Mouse (Mus musculus) embryonic stem cell, embryonic (primary cell): ENCODE data around the gene Cdh5.

Source experiments
- CTCF ChIA-PET, 4 experiments: fragments of 300-600 bp in 2 of 4; fragments of 350-600 bp in 2 of 4; sonication (Branson Sonifier 250); formaldehyde crosslinking; loops; one replicate each; lab custom pipeline; 2022; ENCODE audit warnings: inconsistent platforms in 2 of 4; lab: Charles Lee
- POLR2A ChIA-PET, 4 experiments: fragments of 300-600 bp in 2 of 4; fragments of 350-600 bp in 2 of 4; sonication (Branson Sonifier 250); formaldehyde crosslinking; loops; one replicate each; lab custom pipeline; 2022; ENCODE audit warnings: antibody characterized with exemption in 4 of 4, inconsistent platforms in 1 of 4; lab: Charles Lee

Gene Cdh5

DNA sequence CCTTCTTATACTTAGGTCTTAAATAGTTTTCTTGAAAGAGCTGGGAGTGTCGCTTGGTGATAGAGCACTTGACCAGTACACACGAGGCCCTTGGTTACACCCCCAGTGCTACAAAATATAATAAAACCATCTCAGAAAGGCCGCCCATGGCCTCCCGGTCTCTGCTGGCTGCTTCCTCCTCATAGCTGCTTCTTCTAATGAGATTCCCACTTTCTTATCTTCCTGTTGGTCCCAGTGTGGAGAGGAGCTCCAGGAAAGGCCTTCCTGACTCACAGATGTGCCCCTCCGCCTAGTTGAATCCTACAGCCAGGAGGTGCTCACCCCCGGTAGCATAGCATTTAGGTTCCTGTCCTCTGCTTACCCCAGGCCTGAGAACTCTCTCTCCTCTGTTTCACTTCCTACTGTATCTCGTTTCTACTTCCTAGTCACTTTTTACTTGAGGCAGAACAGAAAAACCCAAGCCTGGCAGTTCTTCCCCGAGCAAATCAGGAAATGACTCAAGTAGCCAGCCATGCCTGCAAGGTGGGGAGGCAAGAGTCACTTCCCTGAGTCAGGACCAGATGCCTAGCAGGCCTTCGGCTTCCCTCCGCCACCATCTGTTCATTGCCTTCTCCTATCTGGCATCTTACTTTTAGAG lies 9.2 kb downstream of the Cdh5 start:
- POLR2A ChIA-PET: no interaction called here

DNA sequence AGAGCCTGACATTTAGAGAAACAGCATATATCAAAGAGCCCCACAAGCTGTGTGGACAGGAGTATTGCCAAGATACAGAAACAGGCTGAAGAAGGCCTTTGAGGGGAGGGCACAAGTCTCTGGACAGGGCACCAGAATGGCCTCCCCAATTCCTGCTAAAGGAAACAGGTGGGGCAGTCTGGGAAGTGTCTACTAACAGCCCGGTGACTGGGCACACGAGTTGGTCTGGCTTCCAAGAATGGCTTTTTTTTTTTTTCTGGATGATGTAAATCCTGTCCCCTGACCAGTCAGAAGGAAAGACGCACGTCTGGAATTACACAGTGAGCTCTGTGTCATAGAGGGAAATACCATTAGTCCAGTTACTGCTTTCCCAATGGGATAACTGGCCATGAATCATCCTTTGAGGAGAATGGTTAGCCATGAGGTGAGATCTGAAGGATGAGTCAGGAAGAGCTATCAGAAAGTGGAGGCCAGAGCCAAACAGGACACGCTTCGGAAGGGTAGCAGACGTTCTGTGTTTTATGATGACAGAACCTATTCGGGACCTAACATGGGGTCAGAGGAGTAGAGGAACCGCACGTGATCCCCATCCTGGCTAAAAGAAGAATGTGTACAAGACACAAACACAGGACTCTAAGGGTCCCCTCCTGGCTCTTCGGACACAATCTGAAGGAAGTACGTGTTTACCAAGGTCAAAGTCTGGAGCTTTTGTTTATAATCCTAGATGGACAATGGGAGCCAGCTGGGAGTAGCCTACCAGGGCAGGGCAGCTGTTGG lies 20.4 kb downstream of the Cdh5 start:
- CTCF ChIA-PET: interaction anchor here in 1 of 4 experiments (0.7 kb wide), 1 partner anchor 775 kb away, joined by 5 read pairs; no protein-coding TSS in a partner anchor
- POLR2A ChIA-PET: no interaction called here

More for the DNA sequence above, 9.2 kb downstream of the Cdh5 start:
- CTCF ChIA-PET: no interaction called here

DNA sequence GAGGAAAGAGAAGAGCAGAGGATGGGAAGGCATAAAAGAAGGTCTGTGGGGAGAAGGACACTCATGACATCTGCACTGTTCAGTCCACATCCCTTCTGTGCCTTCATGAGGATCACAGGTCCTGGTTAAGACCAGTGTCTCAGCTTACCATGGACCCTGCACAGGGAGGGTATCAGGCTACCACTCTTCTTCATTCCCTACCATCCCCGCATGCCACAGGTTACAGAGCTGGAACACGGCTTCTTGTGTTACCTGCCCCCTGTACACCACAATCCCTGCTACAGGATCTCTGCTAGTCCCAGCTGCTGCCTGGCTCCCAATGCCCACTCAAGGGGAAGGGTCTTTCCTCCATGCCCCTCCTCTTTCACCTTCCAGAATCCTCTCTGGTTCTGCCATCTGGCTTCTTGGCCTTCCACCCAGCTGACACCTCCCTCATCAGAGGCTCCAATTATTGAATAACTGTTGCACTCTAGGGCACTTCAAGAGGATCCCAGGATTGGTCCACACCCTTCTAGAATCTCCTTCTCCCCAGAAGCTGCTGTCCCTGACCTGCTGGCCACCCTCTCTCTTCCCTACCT lies 21.7 kb downstream of the Cdh5 start:
- CTCF ChIA-PET: no interaction called here
- POLR2A ChIA-PET: no interaction called here

DNA sequence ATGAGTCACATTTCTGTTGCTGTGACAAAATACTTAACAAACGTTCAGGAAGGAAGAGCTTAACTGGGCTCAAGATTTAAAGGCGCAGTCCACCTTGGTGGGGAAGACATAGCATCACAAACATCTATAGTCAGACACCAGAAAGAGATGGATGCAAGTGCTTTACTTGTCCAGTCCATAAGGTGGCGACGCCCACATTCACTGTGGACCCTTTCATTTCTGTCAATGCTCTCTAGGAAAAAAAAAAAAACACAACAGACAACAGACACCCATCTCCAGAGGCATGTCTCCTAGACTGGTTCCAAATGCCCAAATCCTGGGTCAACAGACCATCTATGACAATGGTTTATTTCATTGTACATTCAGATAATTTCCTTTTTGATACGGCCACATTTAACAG lies 23.1 kb downstream of the Cdh5 start:
- ChIA-PET CTCF (no interaction called here), POLR2A (no interaction called here)

DNA sequence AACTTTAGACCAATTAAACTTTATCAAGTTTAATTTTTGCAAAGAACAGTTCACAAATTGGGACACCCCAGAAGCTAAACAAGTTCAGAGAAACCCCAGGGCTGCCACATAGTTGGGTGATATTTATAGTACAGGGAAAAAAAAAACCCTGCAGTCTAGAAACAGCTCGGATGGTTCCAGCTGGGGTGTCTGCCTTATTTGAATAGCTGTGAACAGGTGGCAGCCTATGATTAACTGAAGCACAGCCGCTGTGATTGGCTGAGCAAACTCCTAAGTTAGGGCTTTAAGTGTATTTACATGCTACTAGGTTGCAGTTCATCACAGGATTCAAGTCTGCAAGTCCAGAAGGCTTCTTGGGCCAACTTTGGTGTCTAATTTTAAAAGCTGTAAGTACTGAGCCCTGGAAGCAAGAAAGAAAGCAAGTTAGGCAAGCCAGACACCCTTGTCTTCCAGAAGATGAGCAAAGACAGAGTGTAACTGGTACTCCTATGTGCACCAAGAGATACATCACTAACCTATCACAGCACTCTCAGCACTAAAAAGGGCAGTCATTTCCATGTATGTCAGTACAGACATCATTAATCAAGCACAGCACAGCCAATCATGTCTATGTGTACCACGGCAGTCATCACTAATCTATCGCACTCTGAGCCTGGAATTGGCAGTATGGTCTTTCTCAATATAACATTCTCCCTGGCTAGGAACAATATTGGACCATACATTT lies 25.9 kb downstream of the Cdh5 start:
- ChIA-PET CTCF (interaction anchor here in 2 of 4 experiments (0.6 to 0.7 kb wide), 2 partner anchors 179 to 442 kb away, joined by 3 read pairs; no protein-coding TSS in a partner anchor), POLR2A (no interaction called here)

DNA sequence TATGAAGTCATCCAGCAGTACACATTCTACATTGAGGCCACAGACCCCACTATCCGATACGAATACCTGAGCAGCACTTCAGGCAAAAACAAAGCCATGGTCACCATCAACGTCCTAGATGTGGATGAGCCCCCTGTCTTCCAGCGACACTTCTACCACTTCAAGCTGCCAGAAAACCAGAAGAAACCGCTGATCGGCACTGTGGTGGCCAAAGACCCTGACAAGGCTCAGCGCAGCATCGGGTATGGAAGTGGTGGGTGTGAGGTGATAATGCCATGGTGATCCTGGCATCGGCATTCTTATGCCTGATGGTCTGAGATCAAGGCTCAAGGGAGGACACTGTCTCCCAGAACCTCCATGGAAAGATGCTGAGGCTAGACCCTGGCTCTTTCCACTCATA lies 29.5 kb downstream of the Cdh5 start:
- POLR2A ChIA-PET: interaction anchor here in 1 of 4 experiments (0.6 kb wide), 1 partner anchor 26 kb away, joined by 3 read pairs; no protein-coding TSS in a partner anchor
- CTCF ChIA-PET: interaction anchor here in 1 of 4 experiments (0.6 kb wide), 1 partner anchor 1476 kb away, joined by 4 read pairs; no protein-coding TSS in a partner anchor

DNA sequence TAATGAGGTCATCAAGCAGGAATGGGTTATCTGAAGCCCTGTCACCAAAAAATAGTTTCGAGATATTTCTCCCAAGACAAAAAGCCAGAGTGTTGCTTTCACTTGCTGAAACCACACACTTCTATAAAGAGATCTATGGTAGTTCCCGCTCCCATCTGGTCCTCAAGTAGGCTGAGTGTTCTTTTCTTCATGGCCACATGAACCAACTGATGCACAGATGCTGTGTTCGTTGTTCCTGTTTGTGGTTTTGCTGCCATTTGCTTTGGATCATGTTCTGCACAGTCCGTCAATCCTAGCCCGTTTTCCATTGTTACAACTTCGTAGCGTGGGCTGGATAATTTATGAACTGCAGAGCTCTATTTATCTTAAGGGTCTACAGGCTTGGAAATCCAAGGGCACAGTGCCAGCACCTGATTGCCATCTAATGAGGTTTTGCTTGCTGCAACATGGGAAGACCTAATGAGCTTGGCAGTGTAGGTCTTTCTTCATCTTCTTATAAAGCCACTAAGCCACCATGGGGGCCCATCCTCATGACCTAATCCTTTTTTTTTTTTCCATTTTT lies 30.1 kb downstream of the Cdh5 start:
- CTCF ChIA-PET: interaction anchor here in 2 of 4 experiments (0.6 to 0.7 kb wide), 2 partner anchors 103 to 496 kb away, joined by 3 to 6 read pairs; no protein-coding TSS in a partner anchor
- POLR2A ChIA-PET: interaction anchor here in 1 of 4 experiments (0.6 kb wide), 1 partner anchor 27 kb away, joined by 3 read pairs; no protein-coding TSS in a partner anchor

DNA sequence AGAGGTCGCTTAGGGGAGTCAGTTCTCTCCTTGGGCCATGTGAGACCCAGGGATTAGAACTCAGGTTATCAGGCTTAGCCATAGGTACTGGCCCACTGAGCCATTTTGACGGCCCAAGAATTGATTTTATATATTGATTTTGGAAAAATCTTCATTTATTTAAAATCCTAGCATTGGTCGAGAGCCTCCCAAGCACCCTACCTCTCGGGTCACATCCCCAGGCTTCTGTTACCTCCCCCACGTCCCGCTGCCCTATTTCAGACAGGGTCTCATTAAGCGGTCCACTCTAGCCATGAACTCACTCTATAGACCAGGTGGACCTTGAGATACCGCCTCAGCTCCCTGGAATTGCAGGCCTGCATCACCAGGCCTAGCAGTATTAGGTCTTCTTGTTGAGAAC lies 33.1 kb downstream of the Cdh5 start:
- ChIA-PET CTCF (no interaction called here), POLR2A (no interaction called here)

DNA sequence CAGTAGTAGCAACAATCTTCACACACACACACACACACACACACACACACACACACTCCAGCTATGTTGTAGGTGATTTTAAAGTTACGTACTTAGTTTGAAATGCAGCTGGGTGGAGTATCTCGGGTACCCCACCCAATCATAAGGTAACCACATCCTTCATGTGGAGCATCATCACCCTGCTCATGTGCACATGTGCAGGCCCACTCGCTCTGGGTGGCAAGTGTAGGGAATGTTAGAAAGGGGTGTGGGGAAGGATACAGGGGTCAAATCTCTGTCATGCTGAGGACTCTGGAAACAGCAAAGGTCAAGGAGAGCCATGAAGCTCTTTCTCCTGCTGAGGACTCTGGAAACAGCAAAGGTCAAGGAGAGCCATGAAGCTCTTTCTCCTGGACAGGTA lies 34.9 kb downstream of the Cdh5 start:
- CTCF ChIA-PET: interaction anchor here in 1 of 4 experiments (1.2 kb wide), 1 partner anchor 83 kb away, joined by 3 read pairs; no protein-coding TSS in a partner anchor

DNA sequence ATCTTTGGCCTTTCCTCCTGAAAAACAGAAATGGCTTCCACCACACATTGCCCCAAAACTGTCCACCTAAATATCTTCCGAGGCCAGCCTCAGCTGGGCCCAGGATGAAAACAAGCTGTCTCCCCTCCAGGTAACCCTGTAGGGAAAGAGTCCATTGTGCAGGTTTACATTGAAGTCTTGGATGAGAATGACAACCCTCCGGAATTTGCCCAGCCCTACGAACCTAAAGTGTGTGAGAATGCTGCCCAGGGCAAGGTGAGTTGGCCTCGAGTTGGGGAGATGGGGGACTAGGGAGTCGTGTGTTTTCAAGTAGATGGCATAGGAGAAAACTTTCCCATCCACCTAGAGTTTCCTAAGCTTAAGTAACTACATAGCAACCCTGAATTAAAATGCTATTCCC lies 36.2 kb downstream of the Cdh5 start:
- POLR2A ChIA-PET: interaction anchor here in 1 of 4 experiments (1.0 kb wide), 1 partner anchor 8 kb away, joined by 3 read pairs; no protein-coding TSS in a partner anchor

More for the DNA sequence above, 34.9 kb downstream of the Cdh5 start:
- POLR2A ChIA-PET: no interaction called here

DNA sequence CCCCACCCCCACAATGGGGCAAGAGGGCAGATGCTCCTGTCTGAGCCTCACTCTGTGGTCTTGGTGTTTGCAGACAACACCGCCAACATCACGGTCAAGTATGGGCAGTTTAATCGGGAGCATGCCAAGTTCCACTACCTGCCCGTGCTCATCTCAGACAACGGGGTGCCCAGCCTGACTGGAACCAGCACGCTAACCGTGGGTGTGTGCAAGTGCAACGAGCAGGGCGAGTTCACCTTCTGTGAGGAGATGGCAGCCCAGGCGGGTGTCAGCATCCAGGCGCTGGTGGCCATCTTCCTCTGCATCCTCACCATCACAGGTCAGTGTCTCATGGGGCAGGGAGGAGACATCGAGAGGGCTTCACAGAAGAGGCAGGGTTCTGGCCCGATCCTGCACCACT lies 39.2 kb downstream of the Cdh5 start:
- POLR2A ChIA-PET: no interaction called here
- CTCF ChIA-PET: interaction anchor here in 2 of 4 experiments (0.6 to 1.5 kb wide), 2 partner anchors 78 to 655 kb away, joined by 3 to 11 read pairs; no protein-coding TSS in a partner anchor

More for the DNA sequence above, 36.2 kb downstream of the Cdh5 start:
- CTCF ChIA-PET: no interaction called here

DNA sequence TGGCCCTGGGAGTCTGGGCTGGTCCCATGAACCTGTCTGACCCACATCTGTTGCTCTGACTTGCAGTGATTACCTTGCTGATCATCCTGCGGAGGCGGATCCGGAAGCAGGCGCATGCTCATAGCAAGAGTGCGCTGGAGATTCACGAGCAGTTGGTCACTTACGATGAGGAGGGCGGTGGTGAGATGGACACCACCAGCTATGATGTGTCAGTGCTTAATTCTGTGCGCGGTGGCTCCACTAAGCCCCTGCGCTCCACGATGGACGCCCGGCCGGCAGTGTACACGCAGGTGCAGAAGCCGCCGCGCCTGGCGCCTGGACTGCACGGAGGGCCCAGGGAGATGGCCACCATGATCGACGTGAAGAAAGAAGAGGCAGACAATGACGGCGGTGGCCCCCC lies 41.0 kb downstream of the Cdh5 start:
- ChIA-PET CTCF (interaction anchor here in 1 of 4 experiments (0.7 kb wide), 1 partner anchor 21 kb away, joined by 5 read pairs; no protein-coding TSS in a partner anchor), POLR2A (interaction anchor here in 1 of 4 experiments (0.6 kb wide), 1 partner anchor 301 kb away, joined by 3 read pairs; the partner anchor contains the start of gene Dync1li2)

DNA sequence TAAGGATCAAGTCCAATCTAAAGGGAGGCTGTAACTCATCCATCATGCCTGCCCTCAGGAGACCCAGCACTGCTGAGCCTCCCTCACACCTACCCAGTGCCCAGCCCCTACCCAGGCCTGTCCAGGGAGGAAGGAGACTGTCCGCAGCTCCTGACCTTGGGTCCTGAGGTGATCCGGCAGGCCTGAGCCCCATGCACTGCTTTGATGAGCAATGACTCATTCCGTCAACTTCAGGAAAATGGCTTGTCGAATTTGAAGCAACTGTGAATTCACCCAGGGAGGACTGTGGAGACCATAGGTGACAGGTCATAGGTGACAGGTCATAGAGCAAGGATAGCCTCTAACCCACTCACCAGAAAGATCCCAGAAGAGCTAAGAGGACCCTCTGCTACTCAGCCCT lies 42.0 kb downstream of the Cdh5 start:
- ChIA-PET CTCF (interaction anchor here in 1 of 4 experiments (0.9 to 2.1 kb wide), 3 partner anchors 34 to 200 kb away, joined by 3 to 4 read pairs (median 4); no protein-coding TSS in a partner anchor), POLR2A (no interaction called here)

DNA sequence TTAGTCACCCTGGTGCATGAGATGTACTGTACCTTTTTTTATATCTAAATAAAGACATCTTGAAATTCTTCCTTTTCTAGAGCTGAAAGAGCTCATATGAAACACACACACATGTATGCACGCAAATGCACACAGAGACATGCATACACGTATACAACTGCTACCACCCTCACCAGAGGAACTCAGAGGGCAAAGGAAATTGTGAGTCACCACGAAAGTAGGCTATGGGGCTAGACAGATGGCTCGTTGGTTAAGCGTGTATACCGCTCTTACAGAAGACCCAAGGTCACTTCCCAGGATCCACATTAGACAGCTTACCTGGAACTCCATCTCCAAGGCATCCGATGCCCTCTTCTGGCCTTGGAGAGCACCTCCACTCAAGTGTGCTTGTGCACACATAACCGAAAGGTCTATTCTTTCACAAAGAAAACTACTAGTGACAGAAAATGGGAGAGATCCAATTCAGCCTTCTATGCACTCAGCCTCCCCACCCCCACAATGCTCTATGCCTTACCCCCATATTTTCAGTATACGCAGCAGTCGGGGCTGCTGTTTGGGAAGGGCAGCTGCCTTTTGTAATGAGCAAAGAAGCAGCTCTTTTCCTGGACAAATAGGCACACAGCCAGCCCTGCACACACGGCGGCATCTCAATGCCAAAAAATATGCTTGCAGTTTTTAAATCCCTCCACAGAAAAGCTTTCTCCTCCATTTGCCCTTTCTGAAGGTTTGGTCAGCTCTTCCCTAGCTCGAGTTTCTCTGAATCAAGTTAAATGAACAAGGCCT lies 43.2 kb downstream of the Cdh5 start:
- CTCF ChIA-PET: interaction anchor here in 3 of 4 experiments (0.6 to 2.1 kb wide), 14 partner anchors 33 to 984 kb away, joined by 3 to 6 read pairs (median 4); no protein-coding TSS in a partner anchor
- POLR2A ChIA-PET: no interaction called here

DNA sequence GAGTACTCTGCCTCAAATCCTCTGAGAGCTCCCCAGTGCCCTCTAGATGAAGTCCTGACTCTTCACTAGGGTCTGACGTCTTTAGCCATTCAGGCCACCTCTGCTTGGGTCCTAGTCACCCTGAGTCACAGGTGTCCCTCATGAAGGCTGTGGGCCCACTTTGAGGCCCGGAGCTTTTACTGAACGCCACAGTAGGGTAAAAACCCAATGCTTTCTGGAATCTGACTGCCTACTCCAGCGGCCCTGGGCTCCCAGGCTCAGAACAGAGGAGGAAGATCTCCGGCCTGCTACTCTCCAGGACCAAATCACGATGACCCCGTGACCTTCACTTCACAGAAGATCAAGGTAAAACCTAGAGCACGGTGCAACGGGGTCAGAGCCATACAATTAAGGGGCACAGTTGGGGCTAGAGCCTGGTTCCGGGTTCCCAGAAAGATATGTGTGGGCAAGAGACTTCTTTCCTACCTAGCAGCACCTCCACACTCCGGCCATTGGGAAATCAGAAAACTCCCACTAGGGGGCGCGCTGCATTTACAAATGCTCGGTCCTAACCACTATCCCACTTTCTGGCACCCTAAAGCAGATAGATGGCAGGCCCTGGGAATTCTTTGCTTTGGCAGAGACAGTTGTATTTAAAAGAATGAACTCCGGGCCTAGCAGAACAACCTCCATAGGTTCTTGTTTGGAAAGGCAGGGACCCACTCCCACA lies 44.7 kb downstream of the Cdh5 start:
- CTCF ChIA-PET: interaction anchor here (0.5 to 1.9 kb wide), 12 partner anchors 13 to 425 kb away, joined by 3 to 9 read pairs (median 4); no protein-coding TSS in a partner anchor
- POLR2A ChIA-PET: interaction anchor here in 1 of 4 experiments (0.5 to 1.0 kb wide), 2 partner anchors 78 to 229 kb away, joined by 3 read pairs; no protein-coding TSS in a partner anchor

DNA sequence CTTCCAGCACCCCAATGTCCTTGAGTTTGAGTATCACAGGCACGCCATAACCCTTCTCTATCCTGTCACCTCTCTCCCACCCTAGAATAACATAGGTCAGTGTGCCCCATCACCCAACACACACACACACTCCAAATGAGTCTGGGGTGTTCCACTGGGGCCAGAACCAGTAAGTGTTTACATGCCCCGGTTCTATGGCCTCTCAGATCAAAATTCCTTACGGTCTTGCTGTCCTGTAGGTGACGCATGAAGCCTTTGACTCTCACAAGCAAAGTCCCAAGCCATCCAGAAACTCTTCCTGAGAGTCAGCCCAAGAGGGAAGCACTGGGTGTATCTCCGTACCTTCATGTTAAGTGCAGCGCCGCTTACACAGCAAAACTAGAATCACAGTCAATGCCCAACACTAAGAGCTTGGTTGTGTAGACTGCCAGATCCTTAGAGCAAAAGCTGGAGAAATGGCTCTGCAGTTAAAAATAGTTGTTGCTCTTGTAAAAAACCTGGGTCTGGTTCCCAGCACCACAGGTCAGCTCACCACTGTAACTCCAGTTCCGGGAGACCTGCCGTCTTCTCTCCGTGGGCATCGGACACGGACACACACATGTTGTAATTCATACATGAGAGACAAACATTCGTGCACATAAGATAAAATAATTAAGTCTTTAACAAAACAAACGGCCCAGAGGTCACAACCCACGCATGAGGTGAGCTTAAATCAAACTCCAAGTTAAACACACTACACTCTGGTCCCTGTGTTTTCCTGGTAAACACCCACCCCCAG lies 45.5 kb downstream of the Cdh5 start:
- ChIA-PET CTCF (interaction anchor here in 3 of 4 experiments (0.5 to 1.9 kb wide), 11 partner anchors 12 to 424 kb away, joined by 3 to 9 read pairs (median 3); no protein-coding TSS in a partner anchor), POLR2A (no interaction called here)
